Mouse (Mus musculus) forebrain, embryonic 11.5 days (tissue): ENCODE measurements at regions not wholly inside any gene's neighbourhood (a gene's known extent, or its start where the extent isn't known, plus 50 kb on each side); places are given as distances from the start of the nearest gene placed in this dataset.

Source experiments
- ATAC-seq: fragments of 200-750 bp; cut with Nextera tagmentation; replicated peaks from 2 replicates; pipeline ENCODE4 v1.8.0; 2017; ENCODE audit warnings: moderate TSS enrichment; ENCODE audit not compliant: low FRiP score
- DNase-seq: peaks from one replicate; pipeline ENCODE4 v3.0.0-alpha.2; 2017; ENCODE audit warnings: low spot score
- H3K27ac ChIP-seq: fragments of 300-500 bp; sonication (generic); 2 replicates; pipeline ENCODE4 v1.5.1; 2014; ENCODE audit warnings: low read depth, low read length
- H3K27me3 ChIP-seq: fragments of 300-500 bp; sonication (generic); 2 replicates; pipeline ENCODE4 v1.6.1; 2014; ENCODE audit warnings: mild to moderate bottlenecking, low read length, mixed read lengths; ENCODE audit not compliant: control insufficient read depth, insufficient read depth
- H3K36me3 ChIP-seq: fragments of 300-500 bp; sonication (generic); 2 replicates; pipeline ENCODE4 v1.6.1; 2014; ENCODE audit warnings: mild to moderate bottlenecking, low read length, moderate library complexity, mixed read lengths; ENCODE audit not compliant: control insufficient read depth, insufficient read depth
- H3K4me1 ChIP-seq: fragments of 300-500 bp; sonication (generic); replicated peaks from 2 replicates; pipeline ENCODE4 v1.6.1; 2014; ENCODE audit warnings: low read length, mixed read lengths; ENCODE audit not compliant: control insufficient read depth, insufficient read depth
- H3K4me2 ChIP-seq: fragments of 300-500 bp; sonication (generic); 2 replicates; pipeline ENCODE4 v1.6.1; 2014; ENCODE audit warnings: low read depth, mild to moderate bottlenecking, low read length, moderate library complexity, mixed read lengths; ENCODE audit not compliant: severe bottlenecking
- H3K4me3 ChIP-seq: fragments of 300-500 bp; sonication (generic); 2 replicates; pipeline ENCODE4 v1.5.1; 2014; ENCODE audit warnings: low read depth, low read length
- H3K9ac ChIP-seq: fragments of 300-500 bp; sonication (generic); 2 replicates; pipeline ENCODE4 v1.6.1; 2014; ENCODE audit warnings: low read length
- H3K9me3 ChIP-seq: fragments of 300-500 bp; sonication (generic); 2 replicates; pipeline ENCODE4 v1.6.1; 2016; ENCODE audit warnings: low read length, mixed read lengths; ENCODE audit not compliant: control insufficient read depth
- WGBS: fragments of 180-500 bp; shearing (Covaris S2); extraction: QIAGEN DNeasy Blood & Tissue Kit; methylation state at CpG from one replicate; pipeline ENCODE4 v1.1.7; 2014; 5-methylcytosine and 5-hydroxymethylcytosine counted together

- no peak overlapping the region for H3K9ac ChIP-seq
- DNase-seq (no peak), ATAC-seq (no peak)
- H3K4me2 ChIP-seq: no peak overlapping the region
- 90% methylated on average over 10 of the region's 10 CpGs for WGBS
- no peaks in the 10 kb centered on the region for H3K4me1 ChIP-seq
- no peaks in the 10 kb centered on the region for H3K36me3 ChIP-seq
- no peak overlapping the region for H3K27ac ChIP-seq
- H3K4me3 ChIP-seq: no peak overlapping the region
- no peaks in the 10 kb centered on the region for H3K27me3 ChIP-seq
- no peaks in the 10 kb centered on the region for H3K9me3 ChIP-seq
Measured at GRCm38 (mm10) chr2:78972288-78973117, 104.6 kb downstream of the Ube2e3 start.

- WGBS: 95% methylated on average over 3 of the region's 3 CpGs
- H3K4me2 ChIP-seq: no peak overlapping the region
- H3K4me3 ChIP-seq: no peak overlapping the region
- no peaks in the 10 kb centered on the region for H3K9me3 ChIP-seq
- DNase-seq: no peak
- no peak overlapping the region for H3K27ac ChIP-seq
- no peaks in the 10 kb centered on the region for H3K4me1 ChIP-seq
- no peak overlapping the region for H3K9ac ChIP-seq
- ATAC-seq: no peak
- H3K36me3 ChIP-seq: no peaks in the 10 kb centered on the region
- H3K27me3 ChIP-seq: no peaks in the 10 kb centered on the region
Measured at GRCm38 (mm10) chr2:78973811-78974210, 105.9 kb downstream of the Ube2e3 start.

DNA sequence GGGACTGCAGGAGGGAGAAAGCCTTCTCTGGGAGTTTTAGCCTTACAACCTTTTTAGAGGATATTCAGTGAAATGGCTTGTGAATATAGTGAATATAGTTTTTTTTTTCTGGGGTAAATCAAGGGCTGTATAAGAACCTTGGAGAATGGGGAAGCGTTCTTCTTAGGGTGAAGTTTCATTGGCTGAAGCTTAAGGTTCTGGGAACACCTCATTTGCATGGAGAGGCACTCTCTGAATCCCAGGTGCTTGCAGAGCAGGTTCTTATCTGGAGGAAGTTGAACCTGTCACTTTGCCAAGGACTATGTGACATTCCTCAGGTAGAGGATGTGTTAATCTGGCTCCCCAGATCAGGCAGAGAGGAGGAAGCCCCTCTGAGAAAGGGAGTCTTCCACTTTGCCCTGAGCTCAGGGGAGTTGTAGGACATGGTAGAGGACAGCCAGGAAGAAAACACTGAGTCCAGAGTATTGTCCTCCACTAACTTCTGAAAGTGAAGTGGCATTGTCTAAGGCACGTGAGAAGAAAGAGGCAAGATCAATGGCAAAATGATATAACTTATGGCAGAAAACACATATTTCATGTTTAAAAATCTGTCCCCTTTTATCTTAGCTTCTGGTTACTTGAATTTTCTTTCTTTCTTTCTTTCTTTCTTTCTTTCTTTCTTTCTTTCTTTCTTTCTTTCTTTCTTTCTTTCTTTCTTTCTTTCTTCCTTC lies 106.9 kb downstream of the Ube2e3 start:
- no peak overlapping the region for H3K9ac ChIP-seq
- no peak overlapping the region for H3K27ac ChIP-seq
- ATAC-seq (no peak), DNase-seq (no peak)
- no peaks in the 10 kb centered on the region for H3K9me3 ChIP-seq
- no peaks in the 10 kb centered on the region for H3K27me3 ChIP-seq
- no peak overlapping the region for H3K4me2 ChIP-seq
- H3K4me1 ChIP-seq: no peaks in the 10 kb centered on the region
- H3K4me3 ChIP-seq: no peak overlapping the region
- no peaks in the 10 kb centered on the region for H3K36me3 ChIP-seq
- 74% methylated on average over 2 of the region's 2 CpGs for WGBS

GRCm38 (mm10) chr2:78975393-78975774 lies 107.5 kb downstream of the Ube2e3 start:
- no peak for ATAC-seq
- H3K27ac ChIP-seq: no peak overlapping the region
- no peaks in the 10 kb centered on the region for H3K36me3 ChIP-seq
- no peak for DNase-seq
- no peak overlapping the region for H3K4me2 ChIP-seq
- no peaks in the 10 kb centered on the region for H3K27me3 ChIP-seq
- H3K4me3 ChIP-seq: no peak overlapping the region
- 88% methylated on average over 4 of the region's 4 CpGs for WGBS
- H3K4me1 ChIP-seq: no peaks in the 10 kb centered on the region
- H3K9me3 ChIP-seq: no peaks in the 10 kb centered on the region
- H3K9ac ChIP-seq: no peak overlapping the region

DNA sequence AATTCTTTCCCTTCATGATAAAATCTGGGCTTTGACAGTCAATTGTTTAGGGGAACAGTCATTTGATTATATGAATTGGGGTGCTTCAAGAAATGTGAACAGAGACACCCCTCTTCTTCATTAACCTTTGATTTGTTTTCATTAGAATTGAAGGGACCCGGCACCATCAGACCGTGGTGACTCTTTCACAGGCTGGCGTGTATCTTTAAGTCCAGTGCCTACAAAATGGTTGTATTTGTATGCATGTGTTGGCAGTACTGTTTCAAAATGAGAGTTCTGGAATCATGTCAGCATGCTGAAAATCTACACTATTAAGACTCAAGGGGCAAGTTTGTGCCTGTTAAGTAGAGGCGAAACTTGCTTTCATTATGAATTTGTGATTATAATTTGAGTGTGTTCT lies 108.2 kb downstream of the Ube2e3 start:
- Histone ChIP-seq H3K9me3 (no peaks in the 10 kb centered on the region), H3K27me3 (no peaks in the 10 kb centered on the region), H3K36me3 (no peaks in the 10 kb centered on the region), H3K9ac (no peak overlapping the region), H3K4me1 (no peaks in the 10 kb centered on the region), H3K4me2 (no peak overlapping the region), H3K4me3 (no peak overlapping the region), H3K27ac (no peak overlapping the region)
- no peak for DNase-seq
- no peak for ATAC-seq
- WGBS: 93% methylated on average over 4 of the region's 4 CpGs

- Histone ChIP-seq H3K36me3 (no peaks in the 10 kb centered on the region), H3K9me3 (no peaks in the 10 kb centered on the region), H3K4me1 (no peaks in the 10 kb centered on the region), H3K4me2 (no peak overlapping the region), H3K4me3 (no peak overlapping the region), H3K9ac (no peak overlapping the region), H3K27me3 (no peaks in the 10 kb centered on the region), H3K27ac (no peak overlapping the region)
- WGBS: 76% methylated on average over 5 of the region's 5 CpGs
- ATAC-seq (no peak), DNase-seq (no peak)
Measured at GRCm38 (mm10) chr2:78977632-78978397, 109.9 kb downstream of the Ube2e3 start.

DNA sequence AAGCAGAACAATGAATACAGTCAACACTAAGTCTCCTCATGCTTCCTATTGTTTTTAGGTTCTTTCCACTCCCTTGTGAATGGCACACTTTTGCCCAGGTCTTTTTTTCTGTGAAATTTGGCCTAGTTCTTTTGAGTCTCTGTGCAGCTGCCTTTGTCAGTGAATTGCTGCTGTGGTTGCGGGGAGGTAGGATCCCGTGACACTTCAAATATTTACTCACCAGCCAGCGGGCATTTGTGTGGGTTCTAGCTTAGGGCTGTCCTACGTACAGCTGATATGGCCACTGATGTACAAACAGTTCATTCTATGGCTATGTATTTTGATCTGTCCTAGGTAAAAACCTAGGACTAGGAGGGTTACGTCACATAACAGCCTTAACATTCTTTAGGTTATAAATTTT lies 112.1 kb downstream of the Ube2e3 start:
- no peaks in the 10 kb centered on the region for H3K27me3 ChIP-seq
- no peak overlapping the region for H3K4me2 ChIP-seq
- no peak overlapping the region for H3K4me3 ChIP-seq
- H3K36me3 ChIP-seq: no peaks in the 10 kb centered on the region
- no peak overlapping the region for H3K27ac ChIP-seq
- H3K4me1 ChIP-seq: no peaks in the 10 kb centered on the region
- 78% methylated on average over 5 of the region's 5 CpGs for WGBS
- H3K9me3 ChIP-seq: no peaks in the 10 kb centered on the region
- ATAC-seq (no peak), DNase-seq (no peak)
- H3K9ac ChIP-seq: no peak overlapping the region

GRCm38 (mm10) chr2:78980661-78981229 lies 112.8 kb downstream of the Ube2e3 start:
- H3K4me3 ChIP-seq: no peak overlapping the region
- H3K36me3 ChIP-seq: no peaks in the 10 kb centered on the region
- no peaks in the 10 kb centered on the region for H3K4me1 ChIP-seq
- no peaks in the 10 kb centered on the region for H3K9me3 ChIP-seq
- H3K27me3 ChIP-seq: no peaks in the 10 kb centered on the region
- H3K4me2 ChIP-seq: no peak overlapping the region
- ATAC-seq (no peak), DNase-seq (no peak)
- no peak overlapping the region for H3K27ac ChIP-seq
- 100% methylated on average over 1 of the region's 1 CpGs for WGBS
- no peak overlapping the region for H3K9ac ChIP-seq
